Mouse (Mus musculus): ENCODE measurements around the gene Polr2f. TPM values are rescaled to one million over a fixed set of nuclear protein-coding genes. Genes with fewer than 3 reads are reported as not detected.
A peak's percentile ranks its signal among the peaks of the same experiment; 100 is the strongest.

Polr2f gene
- polyA plus RNA-seq, 1 experiment from 2014 or later: 261 TPM

DNA sequence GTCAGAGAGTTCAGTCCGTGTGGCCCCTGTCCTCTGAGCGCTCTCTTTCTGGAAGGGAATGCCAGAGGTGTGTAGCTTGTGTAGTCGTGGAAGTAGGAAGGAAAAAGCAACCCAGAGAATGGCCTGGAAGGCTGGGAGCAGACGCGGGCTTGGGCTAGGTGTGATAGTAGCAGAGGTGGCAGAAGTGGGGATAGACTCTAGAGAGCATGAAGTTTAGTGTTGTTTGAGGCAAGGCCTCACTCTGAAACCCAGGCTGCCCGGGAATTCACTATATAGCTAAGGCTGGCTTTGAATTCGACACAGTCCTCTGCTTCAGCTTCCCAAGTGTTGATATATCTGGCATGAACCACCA is 733 bp downstream of the Polr2f start:
- peak; percentile 4 for ATAC-seq
- Histone ChIP-seq H3K9ac (replicated peaks; ENCODE audit: low read depth) (peak overlapping the region; percentile 55), H3K27me3 (replicated peaks; ENCODE audit: insufficient read depth, low read length) (no peaks in the 10 kb centered on the region), H3K36me3 (ENCODE audit: insufficient read depth, low read length) (peaks cover 8% of the 10 kb centered on the region; the same call in 1 of the 2 replicates), H3K4me2 (replicated peaks; ENCODE audit: low read depth, low read length) (peak overlapping the region; percentile 83), H3K4me1 (ENCODE audit: insufficient read depth, low read depth, low read length) (no peaks in the 10 kb centered on the region), H3K4me3 (ENCODE audit: low read depth, low read length) (peak overlapping the region; percentile 75), H3K9me3 (ENCODE audit: low read length) (no peaks in the 10 kb centered on the region), H3K27ac (ENCODE audit: low read length) (peak overlapping the region; percentile 34)
- DNase-seq (ENCODE audit: low spot score): no peak
- 0% methylated on average over 7 of the region's 7 CpGs for WGBS
- TF ChIP-seq CTCF (IDR thresholded peaks at IDR 0.05) (no peak), EP300 (IDR thresholded peaks at IDR 0.05) (no peak)

- DNase-seq (ENCODE audit: low spot score): no peak
- H3K4me2 ChIP-seq (replicated peaks; ENCODE audit: low read depth, low read length): no peak overlapping the region
- no peaks in the 10 kb centered on the region for H3K9me3 ChIP-seq (ENCODE audit: low read length)
- no peak for TF ChIP-seq CTCF (IDR thresholded peaks at IDR 0.05)
- no peak for TF ChIP-seq EP300 (IDR thresholded peaks at IDR 0.05)
- H3K27ac ChIP-seq (ENCODE audit: low read length): peak overlapping the region; percentile 58; the same call in 1 of the 2 replicates
- ATAC-seq: no peak
- peaks cover 10% of the 10 kb centered on the region; the same call in 1 of the 2 replicates for H3K36me3 ChIP-seq (ENCODE audit: insufficient read depth, low read length)
- no peaks in the 10 kb centered on the region for H3K4me1 ChIP-seq (ENCODE audit: insufficient read depth, low read depth, low read length)
- H3K9ac ChIP-seq (replicated peaks; ENCODE audit: low read depth): no peak overlapping the region
- no peak overlapping the region for H3K4me3 ChIP-seq (ENCODE audit: low read depth, low read length)
- WGBS: 80% methylated on average over 12 of the region's 12 CpGs
- H3K27me3 ChIP-seq (replicated peaks; ENCODE audit: insufficient read depth, low read length): no peaks in the 10 kb centered on the region
These were observed 2.5 kb downstream of the Polr2f start for GRCm38 (mm10) chr15:79143316-79143715.

- ATAC-seq: peak; percentile 12
- DNase-seq (ENCODE audit: low spot score): no peak
- Histone ChIP-seq H3K27ac (ENCODE audit: low read length) (peak overlapping the region; percentile 58), H3K36me3 (ENCODE audit: insufficient read depth, low read length) (peaks cover 10% of the 10 kb centered on the region; the same call in 1 of the 2 replicates), H3K27me3 (replicated peaks; ENCODE audit: insufficient read depth, low read length) (no peaks in the 10 kb centered on the region), H3K4me1 (ENCODE audit: insufficient read depth, low read depth, low read length) (no peaks in the 10 kb centered on the region), H3K4me2 (replicated peaks; ENCODE audit: low read depth, low read length) (no peak overlapping the region), H3K4me3 (ENCODE audit: low read depth, low read length) (no peak overlapping the region), H3K9ac (replicated peaks; ENCODE audit: low read depth) (no peak overlapping the region), H3K9me3 (ENCODE audit: low read length) (no peaks in the 10 kb centered on the region)
- 30% methylated on average over 8 of the region's 8 CpGs for WGBS
- TF ChIP-seq CTCF (IDR thresholded peaks at IDR 0.05): no peak
- TF ChIP-seq EP300 (IDR thresholded peaks at IDR 0.05): no peak
These were observed 3.2 kb downstream of the Polr2f start for GRCm38 (mm10) chr15:79144021-79144420.

DNA sequence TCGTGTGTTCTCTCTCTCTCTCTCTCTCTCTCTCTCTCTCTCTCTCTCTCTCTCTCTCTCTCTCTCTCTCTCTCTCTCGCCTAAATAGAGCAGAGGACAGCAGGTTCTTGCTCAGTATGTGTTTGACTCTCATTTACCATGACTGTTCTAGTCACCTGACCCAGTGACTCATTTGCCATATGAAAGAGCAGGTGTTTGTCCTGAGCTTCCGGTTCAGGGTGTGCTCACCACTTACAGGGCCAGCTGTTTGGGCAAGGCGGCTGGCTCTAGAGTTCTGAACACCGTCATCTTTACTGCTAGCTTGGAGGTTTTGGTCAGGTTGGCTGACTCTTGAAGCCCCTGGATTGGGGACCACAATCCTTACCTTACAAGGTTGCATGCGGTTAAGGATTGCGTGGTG is 4.7 kb downstream of the Polr2f start:
- Histone ChIP-seq H3K36me3 (ENCODE audit: insufficient read depth, low read length) (peaks cover 14% of the 10 kb centered on the region; the same call in 1 of the 2 replicates), H3K4me2 (replicated peaks; ENCODE audit: low read depth, low read length) (no peak overlapping the region), H3K9me3 (ENCODE audit: low read length) (no peaks in the 10 kb centered on the region), H3K27ac (ENCODE audit: low read length) (no peak overlapping the region), H3K9ac (replicated peaks; ENCODE audit: low read depth) (no peak overlapping the region), H3K4me3 (ENCODE audit: low read depth, low read length) (no peak overlapping the region), H3K4me1 (ENCODE audit: insufficient read depth, low read depth, low read length) (no peaks in the 10 kb centered on the region), H3K27me3 (replicated peaks; ENCODE audit: insufficient read depth, low read length) (no peaks in the 10 kb centered on the region)
- ATAC-seq (no peak), DNase-seq (ENCODE audit: low spot score) (no peak)
- WGBS: 77% methylated on average over 7 of the region's 7 CpGs
- TF ChIP-seq CTCF (IDR thresholded peaks at IDR 0.05) (no peak), EP300 (IDR thresholded peaks at IDR 0.05) (no peak)

GRCm38 (mm10) chr15:79148533-79148932 is 7.7 kb downstream of the Polr2f start:
- H3K36me3 ChIP-seq (ENCODE audit: insufficient read depth, low read length): peaks cover 18% of the 10 kb centered on the region; the same call in 1 of the 2 replicates
- peak; percentile 75 for ATAC-seq
- H3K27me3 ChIP-seq (replicated peaks; ENCODE audit: insufficient read depth, low read length): no peaks in the 10 kb centered on the region
- H3K9ac ChIP-seq (replicated peaks; ENCODE audit: low read depth): no peak overlapping the region
- H3K27ac ChIP-seq (ENCODE audit: low read length): no peak overlapping the region
- no peak overlapping the region for H3K4me2 ChIP-seq (replicated peaks; ENCODE audit: low read depth, low read length)
- H3K9me3 ChIP-seq (ENCODE audit: low read length): no peaks in the 10 kb centered on the region
- H3K4me3 ChIP-seq (ENCODE audit: low read depth, low read length): no peak overlapping the region
- DNase-seq (ENCODE audit: low spot score): peak; percentile 89
- 50% methylated on average over 7 of the region's 7 CpGs for WGBS
- peak; percentile 98 for TF ChIP-seq CTCF (IDR thresholded peaks at IDR 0.05)
- TF ChIP-seq EP300 (IDR thresholded peaks at IDR 0.05): no peak
- no peaks in the 10 kb centered on the region for H3K4me1 ChIP-seq (ENCODE audit: insufficient read depth, low read depth, low read length)

DNA sequence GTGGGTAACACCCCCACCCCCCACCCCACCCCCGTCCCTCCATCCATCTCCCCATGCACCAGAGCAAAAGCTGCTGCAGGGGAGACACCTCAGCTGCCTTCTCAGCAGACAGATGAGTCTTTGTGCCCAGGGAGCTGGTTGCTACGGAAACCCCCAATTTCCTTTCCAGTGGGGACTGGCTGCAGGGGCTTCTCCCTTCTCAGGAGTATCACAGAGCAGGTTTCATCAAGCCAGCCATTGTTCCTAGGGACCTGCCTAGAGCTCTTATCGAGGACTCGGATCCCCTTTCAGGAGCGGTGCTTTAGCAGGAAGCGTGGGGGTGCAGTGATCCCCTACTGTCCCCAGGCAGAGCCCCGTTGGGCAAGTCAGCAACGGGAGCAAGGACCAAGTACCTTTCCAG is 11.1 kb downstream of the Polr2f start:
- no peak for DNase-seq (ENCODE audit: low spot score)
- no peaks in the 10 kb centered on the region for H3K27me3 ChIP-seq (replicated peaks; ENCODE audit: insufficient read depth, low read length)
- H3K9ac ChIP-seq (replicated peaks; ENCODE audit: low read depth): no peak overlapping the region
- TF ChIP-seq CTCF (IDR thresholded peaks at IDR 0.05) (no peak), EP300 (IDR thresholded peaks at IDR 0.05) (no peak)
- no peak overlapping the region for H3K27ac ChIP-seq (ENCODE audit: low read length)
- H3K36me3 ChIP-seq (ENCODE audit: insufficient read depth, low read length): peaks cover 8% of the 10 kb centered on the region; the same call in 1 of the 2 replicates
- no peak for ATAC-seq
- no peaks in the 10 kb centered on the region for H3K4me1 ChIP-seq (ENCODE audit: insufficient read depth, low read depth, low read length)
- H3K9me3 ChIP-seq (ENCODE audit: low read length): no peaks in the 10 kb centered on the region
- 61% methylated on average over 8 of the region's 8 CpGs for WGBS
- no peak overlapping the region for H3K4me3 ChIP-seq (ENCODE audit: low read depth, low read length)
- no peak overlapping the region for H3K4me2 ChIP-seq (replicated peaks; ENCODE audit: low read depth, low read length)

- DNase-seq (ENCODE audit: low spot score) (no peak), ATAC-seq (no peak)
- TF ChIP-seq EP300 (IDR thresholded peaks at IDR 0.05): no peak
- TF ChIP-seq CTCF (IDR thresholded peaks at IDR 0.05): no peak
- H3K4me1 ChIP-seq (ENCODE audit: insufficient read depth, low read depth, low read length): no peaks in the 10 kb centered on the region
- no peaks in the 10 kb centered on the region for H3K27me3 ChIP-seq (replicated peaks; ENCODE audit: insufficient read depth, low read length)
- no peaks in the 10 kb centered on the region for H3K9me3 ChIP-seq (ENCODE audit: low read length)
- H3K9ac ChIP-seq (replicated peaks; ENCODE audit: low read depth): no peak overlapping the region
- H3K27ac ChIP-seq (ENCODE audit: low read length): no peak overlapping the region
- H3K4me2 ChIP-seq (replicated peaks; ENCODE audit: low read depth, low read length): no peak overlapping the region
- WGBS: 48% methylated on average over 6 of the region's 6 CpGs
- no peak overlapping the region for H3K4me3 ChIP-seq (ENCODE audit: low read depth, low read length)
- H3K36me3 ChIP-seq (ENCODE audit: insufficient read depth, low read length): peaks cover 8% of the 10 kb centered on the region; the same call in 1 of the 2 replicates
These were observed 11.9 kb downstream of the Polr2f start for GRCm38 (mm10) chr15:79152709-79153108.

Data from lung, postnatal 0 days (tissue).